Mouse (Mus musculus): ENCODE measurements around the gene Colgalt1. TPM values are rescaled to one million over a fixed set of nuclear protein-coding genes. Genes with fewer than 3 reads are reported as not detected.

Gene Colgalt1
- polyA plus RNA-seq, 1 experiment from 2014 or later = 41.8 TPM

DNA sequence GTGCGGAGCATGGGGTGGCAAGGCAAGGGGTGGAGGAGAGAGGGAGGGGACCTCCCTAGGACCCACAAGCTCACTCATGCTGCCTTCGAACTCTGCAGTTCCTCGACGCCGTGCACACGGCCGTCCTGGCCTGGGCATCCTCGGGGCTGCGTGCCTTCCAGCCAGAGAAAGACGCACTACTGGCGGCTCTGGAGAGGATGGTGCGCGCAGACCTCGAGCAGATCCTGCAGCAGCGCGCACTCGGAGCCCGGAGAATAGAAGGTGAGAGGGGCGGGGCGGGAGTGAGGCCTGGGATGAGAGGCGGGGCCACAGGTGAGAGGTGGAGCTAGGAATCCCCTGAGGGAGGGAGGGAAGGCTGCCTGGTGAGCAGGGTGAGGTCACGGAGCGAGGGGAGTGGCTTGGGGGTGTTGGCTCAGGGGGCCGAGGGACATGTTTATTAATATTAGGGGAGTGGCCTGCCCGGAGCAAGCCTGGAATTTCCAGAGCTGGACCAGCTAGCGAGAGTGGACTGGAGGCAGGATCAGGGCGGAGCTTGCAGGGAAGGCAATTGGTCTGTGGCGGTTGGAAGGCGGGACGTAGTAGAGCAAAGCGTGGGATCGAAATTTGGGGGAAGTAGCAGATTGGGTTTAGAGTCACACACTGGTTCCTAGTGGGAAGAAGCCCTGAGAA lies 8.0 kb upstream of the Colgalt1 start:
- H3K27me3 ChIP-seq (ENCODE audit: control insufficient read depth, insufficient read depth, low read length) = peaks cover 24% of the 10 kb centered on the region
- H3K4me2 ChIP-seq (ENCODE audit: low read depth, low read length, severe bottlenecking) = peak overlapping the region; percentile 45
- ATAC-seq (replicated peaks; ENCODE audit: low FRiP score) = peak; percentile 57
- peak; percentile 75 for DNase-seq (ENCODE audit: low spot score)
- no peaks in the 10 kb centered on the region for H3K9me3 ChIP-seq (ENCODE audit: control insufficient read depth, low read length)
- no peak overlapping the region for H3K9ac ChIP-seq (ENCODE audit: low read length)
- peaks cover 6% of the 10 kb centered on the region for H3K4me1 ChIP-seq (replicated peaks; ENCODE audit: control insufficient read depth, insufficient read depth, low read length)
- no peak overlapping the region for H3K27ac ChIP-seq (ENCODE audit: low read depth, low read length)
- 1% methylated on average over 32 of the region's 32 CpGs for whole genome bisulfite sequencing
- peak overlapping the region; percentile 21 for H3K4me3 ChIP-seq (ENCODE audit: low read depth, low read length)
- H3K36me3 ChIP-seq (ENCODE audit: control insufficient read depth, insufficient read depth, low read length) = no peaks in the 10 kb centered on the region

DNA sequence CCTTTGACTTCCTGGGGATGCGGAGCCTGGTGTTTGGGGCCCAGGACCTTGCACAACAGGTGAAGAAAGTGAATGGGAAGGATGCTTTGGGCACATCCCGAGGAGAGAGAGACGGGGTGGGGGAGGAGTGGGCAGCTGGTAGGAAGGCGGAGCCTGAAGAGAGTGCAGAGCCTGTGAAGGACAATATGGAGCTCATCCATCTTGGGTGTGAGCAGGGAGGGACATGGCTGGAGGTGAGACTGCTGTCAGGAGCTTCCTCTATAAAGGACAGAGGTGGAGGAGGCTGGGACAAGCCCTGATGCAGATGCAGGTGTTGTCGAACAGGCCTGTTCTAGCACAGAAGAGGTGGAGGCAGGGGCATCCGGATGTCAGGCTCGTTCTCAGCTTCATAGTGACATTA lies 6.8 kb upstream of the Colgalt1 start:
- no peak overlapping the region for H3K4me2 ChIP-seq (ENCODE audit: low read depth, low read length, severe bottlenecking)
- 49% methylated on average over 7 of the region's 7 CpGs for WGBS
- DNase-seq (ENCODE audit: low spot score) (no peak), ATAC-seq (replicated peaks; ENCODE audit: low FRiP score) (no peak)
- H3K9ac ChIP-seq (ENCODE audit: low read length) = no peak overlapping the region
- H3K9me3 ChIP-seq (ENCODE audit: control insufficient read depth, low read length) = no peaks in the 10 kb centered on the region
- no peak overlapping the region for H3K4me3 ChIP-seq (ENCODE audit: low read depth, low read length)
- H3K27me3 ChIP-seq (ENCODE audit: control insufficient read depth, insufficient read depth, low read length) = peaks cover 24% of the 10 kb centered on the region
- H3K4me1 ChIP-seq (replicated peaks; ENCODE audit: control insufficient read depth, insufficient read depth, low read length) = peaks cover 6% of the 10 kb centered on the region
- no peak overlapping the region for H3K27ac ChIP-seq (ENCODE audit: low read depth, low read length)
- no peaks in the 10 kb centered on the region for H3K36me3 ChIP-seq (ENCODE audit: control insufficient read depth, insufficient read depth, low read length)

DNA sequence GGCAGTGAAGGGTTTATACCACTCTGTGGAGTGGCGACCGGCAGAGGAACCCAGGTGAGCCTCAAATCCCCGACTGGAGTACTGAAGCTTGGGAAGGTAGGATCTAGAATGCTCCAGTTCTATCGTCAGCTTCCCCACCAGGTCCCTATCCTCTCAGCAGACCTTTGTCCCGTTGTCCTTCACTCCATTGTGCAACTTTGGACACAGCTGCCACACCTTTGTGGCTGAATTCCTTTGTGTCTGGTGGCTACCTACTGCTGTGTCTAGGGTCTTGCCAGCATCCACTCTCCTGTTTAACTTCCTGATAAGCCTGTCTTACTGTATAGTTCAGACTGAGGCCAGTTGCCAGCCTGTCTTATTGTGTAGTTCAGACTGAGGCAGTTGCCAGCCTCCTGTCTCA lies 1.3 kb downstream of the Colgalt1 start:
- H3K36me3 ChIP-seq (ENCODE audit: control insufficient read depth, insufficient read depth, low read length) = no peaks in the 10 kb centered on the region; the same call in 1 of the 2 replicates
- H3K27ac ChIP-seq (ENCODE audit: low read depth, low read length) = no peak overlapping the region
- peak overlapping the region; percentile 92 for H3K4me3 ChIP-seq (ENCODE audit: low read depth, low read length)
- no peak for ATAC-seq (replicated peaks; ENCODE audit: low FRiP score)
- H3K27me3 ChIP-seq (ENCODE audit: control insufficient read depth, insufficient read depth, low read length) = no peaks in the 10 kb centered on the region
- H3K4me2 ChIP-seq (ENCODE audit: low read depth, low read length, severe bottlenecking) = peak overlapping the region; percentile 84
- H3K9ac ChIP-seq (ENCODE audit: low read length) = peak overlapping the region; percentile 91
- no peaks in the 10 kb centered on the region for H3K9me3 ChIP-seq (ENCODE audit: control insufficient read depth, low read length)
- WGBS = 41% methylated on average over 5 of the region's 5 CpGs
- peaks cover 6% of the 10 kb centered on the region; the same call in 1 of the 2 replicates for H3K4me1 ChIP-seq (replicated peaks; ENCODE audit: control insufficient read depth, insufficient read depth, low read length)
- no peak for DNase-seq (ENCODE audit: low spot score)

DNA sequence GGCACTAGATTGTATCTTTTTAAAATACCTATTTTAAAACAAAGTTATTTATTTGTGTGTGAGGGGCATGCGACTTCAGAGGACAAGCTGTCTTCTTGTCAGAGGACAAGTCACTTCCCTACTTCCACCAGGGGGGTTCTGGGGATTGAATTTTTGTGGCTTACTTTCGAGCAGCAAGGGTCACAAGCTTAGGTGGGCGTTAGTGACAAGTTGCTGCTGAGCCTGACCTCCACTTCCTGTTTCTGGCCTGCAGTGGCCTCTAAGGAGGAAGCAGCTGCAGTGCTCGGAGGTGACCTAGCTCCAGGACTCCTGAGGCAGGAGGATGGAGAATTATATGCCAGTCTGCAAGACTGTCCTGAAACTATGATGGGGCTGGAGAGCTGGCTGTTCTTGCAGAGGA lies 2.6 kb downstream of the Colgalt1 start:
- Histone ChIP-seq H3K9ac (ENCODE audit: low read length) (no peak overlapping the region), H3K4me2 (ENCODE audit: low read depth, low read length, severe bottlenecking) (no peak overlapping the region), H3K4me3 (ENCODE audit: low read depth, low read length) (no peak overlapping the region), H3K27ac (ENCODE audit: low read depth, low read length) (no peak overlapping the region), H3K36me3 (ENCODE audit: control insufficient read depth, insufficient read depth, low read length) (peaks cover 3% of the 10 kb centered on the region; the same call in 1 of the 2 replicates), H3K4me1 (replicated peaks; ENCODE audit: control insufficient read depth, insufficient read depth, low read length) (peaks cover 6% of the 10 kb centered on the region; the same call in 1 of the 2 replicates), H3K9me3 (ENCODE audit: control insufficient read depth, low read length) (no peaks in the 10 kb centered on the region), H3K27me3 (ENCODE audit: control insufficient read depth, insufficient read depth, low read length) (no peaks in the 10 kb centered on the region)
- WGBS = 68% methylated on average over 4 of the region's 4 CpGs
- ATAC-seq (replicated peaks; ENCODE audit: low FRiP score) (no peak), DNase-seq (ENCODE audit: low spot score) (no peak)

DNA sequence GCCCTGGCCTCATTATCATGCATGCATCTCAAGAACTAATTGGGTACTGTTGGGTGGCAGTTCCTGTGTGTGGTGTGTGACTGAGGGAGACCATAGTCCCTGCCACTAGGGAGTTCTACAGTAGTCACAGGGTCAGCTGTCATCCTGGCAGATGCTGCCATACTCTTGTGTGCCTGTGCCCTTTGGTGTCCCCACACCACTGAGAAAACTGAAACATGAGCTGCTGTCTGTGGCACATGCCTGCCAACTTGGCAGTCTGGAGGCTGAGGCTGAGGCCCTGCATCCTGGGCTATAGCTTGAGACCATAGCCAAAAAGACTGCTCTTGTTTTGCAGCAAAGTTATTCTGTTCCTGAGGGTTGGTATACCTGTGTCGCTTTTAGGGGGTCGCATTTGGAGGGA lies 9.0 kb downstream of the Colgalt1 start:
- Histone ChIP-seq H3K4me1 (replicated peaks; ENCODE audit: control insufficient read depth, insufficient read depth, low read length) (no peaks in the 10 kb centered on the region), H3K36me3 (ENCODE audit: control insufficient read depth, insufficient read depth, low read length) (peaks cover 36% of the 10 kb centered on the region), H3K27me3 (ENCODE audit: control insufficient read depth, insufficient read depth, low read length) (no peaks in the 10 kb centered on the region), H3K4me3 (ENCODE audit: low read depth, low read length) (no peak overlapping the region), H3K4me2 (ENCODE audit: low read depth, low read length, severe bottlenecking) (no peak overlapping the region), H3K27ac (ENCODE audit: low read depth, low read length) (no peak overlapping the region), H3K9me3 (ENCODE audit: control insufficient read depth, low read length) (no peaks in the 10 kb centered on the region; the same call in 1 of the 2 replicates), H3K9ac (ENCODE audit: low read length) (no peak overlapping the region)
- ATAC-seq (replicated peaks; ENCODE audit: low FRiP score) (no peak), DNase-seq (ENCODE audit: low spot score) (no peak)
- WGBS = 94% methylated on average over 2 of the region's 2 CpGs

DNA sequence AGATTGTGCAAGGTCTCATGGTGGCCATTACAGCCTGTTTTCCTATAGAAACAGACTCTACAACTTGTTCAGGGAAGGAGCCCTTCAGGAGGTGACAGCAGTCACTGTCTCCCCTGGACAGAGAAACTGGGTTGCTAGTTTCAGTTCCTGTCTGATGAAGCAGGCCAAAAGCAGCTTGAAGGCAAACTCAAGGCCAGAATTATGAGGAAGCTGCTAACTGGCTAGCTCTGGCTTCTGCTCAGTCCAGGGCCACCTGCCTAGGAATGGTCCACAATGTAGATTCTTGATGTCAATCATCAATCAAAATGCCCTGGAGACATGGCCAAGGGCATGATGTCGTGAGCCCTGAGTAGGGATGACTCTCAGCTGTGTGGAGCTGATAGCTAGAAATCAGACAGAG lies 14.3 kb downstream of the Colgalt1 start:
- Histone ChIP-seq H3K9ac (ENCODE audit: low read length) (no peak overlapping the region), H3K36me3 (ENCODE audit: control insufficient read depth, insufficient read depth, low read length) (peaks cover 26% of the 10 kb centered on the region), H3K4me3 (ENCODE audit: low read depth, low read length) (no peak overlapping the region), H3K27me3 (ENCODE audit: control insufficient read depth, insufficient read depth, low read length) (peaks cover 5% of the 10 kb centered on the region), H3K9me3 (ENCODE audit: control insufficient read depth, low read length) (no peaks in the 10 kb centered on the region; the same call in 1 of the 2 replicates), H3K27ac (ENCODE audit: low read depth, low read length) (no peak overlapping the region), H3K4me2 (ENCODE audit: low read depth, low read length, severe bottlenecking) (no peak overlapping the region), H3K4me1 (replicated peaks; ENCODE audit: control insufficient read depth, insufficient read depth, low read length) (peaks cover 3% of the 10 kb centered on the region; the same call in 1 of the 2 replicates)
- ATAC-seq (replicated peaks; ENCODE audit: low FRiP score) = no peak
- WGBS = 90% methylated on average over 1 of the region's 1 CpGs
- no peak for DNase-seq (ENCODE audit: low spot score)

DNA sequence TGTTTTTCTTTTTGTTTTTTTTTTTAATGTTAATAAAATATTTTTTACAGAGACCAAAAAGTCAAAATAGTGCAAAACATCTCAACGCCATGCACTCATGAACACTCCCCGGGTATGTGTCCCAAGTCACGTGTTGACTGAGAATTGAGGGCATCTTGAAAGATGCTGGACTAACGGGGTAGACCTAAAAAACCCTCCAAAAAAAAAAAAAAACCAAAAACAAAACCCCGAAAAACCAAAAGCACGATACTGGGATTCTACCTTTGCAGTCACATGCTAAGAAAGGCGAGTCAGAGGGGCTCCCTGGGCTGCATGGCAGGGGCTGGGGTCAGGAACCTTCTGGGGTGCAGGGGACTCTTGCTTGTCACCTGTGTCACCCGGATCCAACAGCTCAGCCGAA lies 16.0 kb downstream of the Colgalt1 start:
- Histone ChIP-seq H3K4me3 (ENCODE audit: low read depth, low read length) (no peak overlapping the region), H3K27ac (ENCODE audit: low read depth, low read length) (no peak overlapping the region), H3K9me3 (ENCODE audit: control insufficient read depth, low read length) (no peaks in the 10 kb centered on the region; the same call in 1 of the 2 replicates), H3K4me1 (replicated peaks; ENCODE audit: control insufficient read depth, insufficient read depth, low read length) (peaks cover 3% of the 10 kb centered on the region; the same call in 1 of the 2 replicates), H3K9ac (ENCODE audit: low read length) (no peak overlapping the region), H3K27me3 (ENCODE audit: control insufficient read depth, insufficient read depth, low read length) (peaks cover 12% of the 10 kb centered on the region), H3K36me3 (ENCODE audit: control insufficient read depth, insufficient read depth, low read length) (peaks cover 17% of the 10 kb centered on the region), H3K4me2 (ENCODE audit: low read depth, low read length, severe bottlenecking) (no peak overlapping the region)
- ATAC-seq (replicated peaks; ENCODE audit: low FRiP score) (no peak), DNase-seq (ENCODE audit: low spot score) (no peak)
- 89% methylated on average over 9 of the region's 9 CpGs for WGBS

DNA sequence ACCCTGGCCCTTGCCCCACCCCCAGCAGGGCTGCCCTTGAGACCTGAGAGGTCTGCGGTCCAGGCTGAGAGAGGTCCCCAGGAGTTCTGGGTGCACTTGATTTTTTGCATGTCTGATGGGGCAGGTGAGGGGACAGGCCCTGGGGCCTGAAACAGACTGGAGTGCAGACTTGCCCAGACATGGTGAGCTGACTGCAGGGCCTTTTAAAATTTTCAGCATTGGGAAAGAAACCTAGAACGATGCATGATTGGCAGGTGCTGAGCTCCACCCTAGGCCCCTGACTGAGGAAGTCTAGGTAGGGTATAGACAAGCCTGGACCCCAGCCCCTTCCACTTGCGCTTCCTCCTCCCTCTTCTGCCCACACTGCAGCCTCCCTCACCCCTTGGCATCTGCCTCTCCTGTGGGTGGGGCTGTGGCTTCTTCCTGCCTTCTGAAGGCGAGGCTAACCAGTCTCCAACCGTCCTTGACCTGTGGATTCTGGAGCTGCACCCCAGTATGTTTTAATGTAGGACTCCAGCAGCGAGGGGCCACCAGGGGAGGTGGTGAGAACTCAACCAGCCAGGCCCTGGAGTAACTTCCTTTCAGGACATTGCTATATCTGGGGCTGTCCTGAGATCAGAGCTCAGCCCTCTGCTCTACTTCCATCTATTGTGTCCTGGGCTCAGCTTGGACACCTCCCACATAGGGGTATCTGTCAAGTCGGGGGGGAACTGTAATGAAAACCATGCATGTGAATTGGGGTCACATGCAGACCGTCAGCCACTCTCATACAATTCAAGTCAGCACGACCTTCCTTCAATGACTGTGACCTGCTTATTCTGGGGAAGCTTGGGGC lies 16.7 kb downstream of the Colgalt1 start:
- H3K27me3 ChIP-seq (ENCODE audit: control insufficient read depth, insufficient read depth, low read length) = peaks cover 12% of the 10 kb centered on the region
- no peak overlapping the region for H3K4me3 ChIP-seq (ENCODE audit: low read depth, low read length)
- no peak overlapping the region for H3K27ac ChIP-seq (ENCODE audit: low read depth, low read length)
- peaks cover 3% of the 10 kb centered on the region; the same call in 1 of the 2 replicates for H3K4me1 ChIP-seq (replicated peaks; ENCODE audit: control insufficient read depth, insufficient read depth, low read length)
- H3K36me3 ChIP-seq (ENCODE audit: control insufficient read depth, insufficient read depth, low read length) = peaks cover 11% of the 10 kb centered on the region
- DNase-seq (ENCODE audit: low spot score) (no peak), ATAC-seq (replicated peaks; ENCODE audit: low FRiP score) (no peak)
- no peaks in the 10 kb centered on the region; the same call in 1 of the 2 replicates for H3K9me3 ChIP-seq (ENCODE audit: control insufficient read depth, low read length)
- 56% methylated on average over 9 of the region's 9 CpGs for WGBS
- H3K9ac ChIP-seq (ENCODE audit: low read length) = no peak overlapping the region
- H3K4me2 ChIP-seq (ENCODE audit: low read depth, low read length, severe bottlenecking) = no peak overlapping the region

Measured in forebrain, embryonic 11.5 days (tissue).